Mouse (Mus musculus) megakaryocyte, adult 5-6 weeks (primary cell): ENCODE results near the gene Ermn. TPM values are rescaled to one million over a fixed set of nuclear protein-coding genes. Genes with fewer than 3 reads are reported as not detected.

Experiments used
- ATAC-seq: 2 replicates; pipeline ENCODE4 v1.8.0; 2016; ENCODE audit warnings: mild to moderate bottlenecking, inconsistent platforms; ENCODE audit not compliant: poor library complexity, severe bottlenecking
- total RNA-seq, 2 experiments: library from RNA; stranded (forward) in 1 of 2; stranded (reverse) in 1 of 2; fragments of 153-499, 151-499 nt in 1 of 2; fragments of 221-1000, 200-1000 nt in 1 of 2; gene quantifications; 2 replicates each; pipeline versions ENCODE4 v1.2.3 to v1.2.4; 2015 to 2017

The Ermn gene
- total RNA-seq (2015) (not detected in 2 replicates), total RNA-seq (2017) (not detected in 2 replicates)

DNA sequence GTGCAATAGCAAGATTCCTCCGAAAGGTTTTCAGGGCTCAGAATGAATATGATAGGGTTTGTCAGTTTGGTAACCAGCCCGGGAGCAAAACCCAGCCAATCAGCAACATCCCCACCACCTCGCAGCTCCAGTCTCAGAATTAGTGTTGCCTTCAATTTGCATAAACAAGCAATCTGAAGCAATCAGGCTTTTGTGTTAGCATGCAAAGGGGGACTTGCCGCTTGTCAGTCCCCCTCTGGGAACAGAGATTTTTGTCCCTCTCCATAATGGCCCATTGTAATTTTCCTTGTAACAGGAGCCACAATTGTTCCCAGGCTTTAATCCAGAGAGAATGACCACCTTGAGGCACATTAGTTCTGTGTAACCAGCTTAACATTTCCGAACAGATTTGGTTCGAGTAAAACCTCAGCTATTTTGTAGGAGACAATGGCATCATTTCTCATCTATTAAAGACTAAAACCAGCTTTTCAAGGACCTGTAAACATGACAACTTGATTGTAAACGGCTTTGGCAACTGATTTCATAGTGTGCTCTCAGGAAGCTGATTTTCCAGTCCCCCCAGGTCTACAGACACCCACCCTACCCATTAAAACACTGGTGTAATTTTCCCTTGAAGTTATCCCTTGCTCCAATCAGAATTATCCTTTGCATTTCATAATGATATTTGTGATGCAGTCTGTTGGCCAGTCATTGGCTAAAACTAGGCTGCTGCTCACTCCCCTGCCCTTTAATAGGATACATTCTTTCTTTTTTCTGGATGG, at the start of gene Ermn:
TSS of gene Ermn (minus strand) at position 44 of the 761 bp plus-strand sequence.
- ATAC-seq = no peak

DNA sequence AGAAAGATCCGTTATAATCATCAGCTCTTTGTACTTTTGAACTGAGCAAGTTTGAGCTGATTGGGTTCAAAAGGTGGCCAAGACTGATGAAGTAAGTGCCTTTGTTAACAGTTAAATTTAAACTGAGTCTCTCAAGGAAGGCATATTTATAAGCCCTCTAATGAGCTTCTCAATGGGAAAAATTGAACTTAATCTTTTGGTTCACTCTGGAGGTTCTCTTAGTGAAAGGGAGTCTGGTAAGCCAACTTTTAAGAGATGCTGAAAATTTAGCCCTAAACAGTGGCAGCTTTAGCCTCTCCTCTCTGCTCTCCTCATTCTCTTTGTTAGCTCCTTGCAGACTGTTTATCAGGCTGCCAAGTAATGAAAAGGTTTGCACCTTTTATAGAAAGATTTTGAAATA, 42.2 kb upstream of the Ermn start:
- no peak for ATAC-seq

DNA sequence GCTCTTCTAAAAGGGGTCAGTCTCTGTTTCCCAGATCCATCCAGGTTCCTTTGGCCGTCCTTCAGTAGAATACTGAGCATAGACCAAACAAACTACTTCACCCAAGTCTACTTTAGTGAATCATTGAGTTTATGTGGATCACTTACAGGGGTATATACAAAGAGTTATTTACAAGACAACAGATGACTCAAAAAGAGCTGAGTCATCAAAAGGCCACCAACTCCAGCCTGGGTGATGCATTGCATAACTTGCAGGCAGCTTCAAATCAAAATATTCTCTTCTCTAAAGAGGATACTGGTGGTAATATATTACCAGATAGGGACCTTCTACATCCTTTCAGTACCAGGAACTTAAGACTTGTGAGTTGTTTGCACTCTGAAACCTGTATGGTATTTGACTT, 33.8 kb upstream of the Ermn start:
- 0 out of 2 replicates have a peak, but pooled peaks have one; percentile 27 for ATAC-seq

DNA sequence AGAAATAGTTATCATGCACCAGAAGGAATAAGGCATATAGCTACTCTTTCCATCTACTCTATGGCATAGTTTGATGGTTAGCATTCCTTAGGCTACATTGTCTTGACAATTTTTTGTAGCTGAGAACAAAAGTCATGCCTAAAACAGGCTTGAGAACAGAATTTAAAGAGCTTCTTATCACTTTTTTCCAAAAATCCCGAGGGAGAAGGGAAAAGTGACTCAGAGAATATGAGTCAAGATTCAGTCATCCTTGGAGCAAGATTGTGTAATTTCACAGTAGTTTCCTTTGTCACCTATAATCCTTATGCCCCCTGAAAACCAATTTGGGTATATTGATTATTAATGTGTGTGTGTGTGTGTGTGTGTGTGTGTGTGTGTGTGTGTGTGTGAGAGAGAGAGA, 27.2 kb upstream of the Ermn start:
- ATAC-seq = no peak

DNA sequence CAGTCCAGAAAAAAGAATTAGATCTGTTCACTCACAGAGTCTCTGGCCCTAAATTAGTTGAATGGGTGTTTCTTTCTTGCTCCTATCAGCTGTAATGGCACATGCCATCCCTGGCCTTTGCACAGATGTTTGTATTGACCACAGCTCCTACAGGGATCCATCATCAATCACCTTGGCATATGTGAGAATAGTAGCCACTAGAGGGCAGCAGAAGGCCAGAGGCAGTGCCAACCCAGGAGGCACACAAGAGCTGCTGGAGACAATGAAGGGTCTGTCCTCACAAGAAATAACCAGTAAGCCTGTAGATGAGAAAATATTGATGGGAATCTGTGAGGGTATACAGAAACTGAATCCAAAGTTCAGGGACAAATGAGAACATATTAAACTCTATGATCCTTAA, 2.7 kb upstream of the Ermn start:
- peak; percentile 97 for ATAC-seq

DNA sequence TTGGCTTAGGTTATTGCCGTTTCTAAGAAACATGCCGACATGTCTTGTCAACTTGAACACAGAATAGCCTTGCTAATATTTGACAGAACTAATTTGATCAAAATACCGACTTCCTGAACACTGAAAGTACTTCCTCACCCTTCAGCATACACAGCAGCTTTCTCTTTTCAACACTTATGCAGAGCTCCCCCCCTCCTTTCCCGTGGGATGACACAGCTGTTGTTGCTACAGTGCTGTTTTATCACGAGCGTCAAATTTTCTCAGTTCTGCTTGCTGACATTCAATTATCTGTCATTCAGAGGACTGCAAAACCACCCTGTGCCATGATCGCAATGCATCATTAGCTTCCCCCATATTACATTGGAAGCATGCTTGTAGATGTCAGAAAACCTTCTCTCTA, 10.8 kb downstream of the Ermn start:
- ATAC-seq = peak; percentile 49; the same call in 1 of the 2 replicates

DNA sequence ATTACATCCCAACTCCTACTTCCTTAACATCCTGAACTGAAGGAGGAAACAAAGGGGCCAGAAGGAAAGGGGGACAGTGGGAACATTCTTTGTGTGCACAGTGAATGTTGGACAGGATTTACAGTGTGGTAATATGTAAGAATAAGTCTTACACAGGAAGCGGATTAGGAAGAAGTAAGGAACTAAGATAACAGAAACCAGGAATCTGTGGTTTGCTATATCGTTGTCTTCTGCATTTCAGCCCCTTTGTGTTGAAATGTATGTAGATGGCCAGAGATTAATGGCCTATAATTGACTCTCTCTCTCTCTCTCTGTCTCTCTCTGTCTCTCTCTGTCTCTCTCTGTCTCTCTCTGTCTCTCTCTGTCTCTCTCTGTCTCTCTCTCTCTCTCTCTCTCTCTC, 15.7 kb downstream of the Ermn start:
- ATAC-seq = peak; percentile 57

DNA sequence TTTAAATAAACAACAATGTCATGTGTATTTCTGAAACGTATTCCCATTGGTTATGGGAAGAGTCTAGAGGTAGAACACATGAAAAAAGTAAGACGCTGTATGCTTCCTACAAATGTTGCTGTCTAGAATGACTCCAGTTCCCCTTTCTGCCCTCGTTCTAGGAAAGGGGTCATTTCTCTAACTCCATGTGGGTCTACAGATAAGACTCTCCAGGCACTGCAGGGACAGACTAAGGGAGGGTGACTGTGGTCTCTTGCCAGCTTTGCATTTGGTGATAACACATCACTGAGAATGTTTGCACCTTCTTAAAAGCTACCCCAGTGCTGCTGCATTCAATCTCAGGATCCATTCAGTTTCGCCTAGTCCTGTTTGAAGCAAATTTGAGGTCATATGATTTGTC, 17.0 kb downstream of the Ermn start:
- peak; percentile 48 for ATAC-seq

DNA sequence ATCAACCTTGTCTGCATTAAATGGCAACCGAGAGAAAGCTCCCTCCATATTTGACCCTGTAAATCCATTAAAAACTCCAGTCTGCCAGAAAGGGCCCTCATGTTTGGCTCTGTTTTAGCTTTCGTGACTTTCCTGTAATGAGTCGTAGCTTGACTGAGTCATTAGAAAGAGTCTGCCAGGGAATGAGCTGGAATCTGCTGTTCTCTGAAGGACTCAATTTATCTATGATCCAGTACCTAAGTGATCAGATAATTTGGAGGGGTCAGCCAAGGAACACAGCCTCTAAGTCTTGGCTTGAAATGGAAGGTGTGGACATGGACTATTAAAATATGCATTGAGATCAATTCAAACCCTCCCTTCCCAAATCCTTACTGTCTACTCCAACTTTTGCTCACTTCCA, 21.2 kb downstream of the Ermn start:
- no peak for ATAC-seq

DNA sequence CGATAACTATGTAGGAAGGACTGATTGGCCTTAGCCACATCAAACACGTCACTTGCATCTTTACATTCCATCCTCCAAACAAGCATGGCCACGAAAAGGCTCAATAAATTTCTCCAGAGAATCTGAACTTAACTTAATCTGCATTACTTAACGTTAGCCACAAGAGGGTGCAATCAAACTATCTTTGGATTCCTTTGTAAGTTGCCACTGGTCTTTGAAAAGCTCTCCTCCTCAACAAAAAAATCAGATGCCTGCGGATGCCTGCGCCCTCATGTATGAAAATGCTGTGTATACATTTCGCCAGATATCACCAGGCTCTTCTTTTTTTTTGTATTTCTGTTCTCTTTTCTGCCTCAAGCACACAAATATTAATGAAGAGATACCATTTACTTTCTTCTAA, 23.3 kb downstream of the Ermn start:
- peak; percentile 69 for ATAC-seq

DNA sequence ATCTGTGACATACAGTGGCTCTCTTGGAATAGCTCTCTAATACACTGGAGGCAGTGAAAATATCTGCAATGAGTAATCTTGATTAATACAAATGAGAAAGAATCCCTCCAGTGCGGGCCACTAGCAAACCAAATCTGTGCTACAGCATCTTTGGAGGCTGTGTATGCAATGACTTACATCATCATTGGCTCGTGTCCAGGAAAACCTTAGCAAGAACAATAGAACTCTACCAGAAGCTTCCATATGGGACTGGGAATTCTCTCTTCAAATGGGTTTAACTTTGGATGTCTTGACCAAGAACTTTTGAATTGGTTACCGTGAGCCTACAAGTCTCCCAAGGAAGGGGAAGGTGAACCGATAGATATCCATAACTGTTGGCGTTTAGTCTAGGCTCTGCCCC, 25.9 kb downstream of the Ermn start:
- no peak for ATAC-seq

DNA sequence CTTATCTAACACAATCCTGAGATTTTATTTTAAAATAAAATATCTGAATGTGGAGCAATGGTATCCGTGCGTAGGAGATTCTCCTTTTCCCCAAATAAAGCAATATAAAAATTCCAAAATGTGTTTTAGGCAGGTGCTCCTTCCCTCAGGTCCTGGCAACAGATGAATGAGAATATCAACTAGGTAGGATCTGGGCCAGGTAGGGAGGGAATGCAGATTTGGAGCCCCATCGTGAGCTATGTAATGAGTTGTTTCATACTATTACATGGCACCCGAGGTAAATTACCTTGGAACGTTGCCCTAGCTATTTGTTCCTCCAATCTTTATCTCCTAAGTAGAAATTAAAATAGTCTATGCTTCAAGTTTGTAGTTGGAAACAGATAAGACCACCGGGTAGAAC, 29.1 kb downstream of the Ermn start:
- ATAC-seq = no peak

DNA sequence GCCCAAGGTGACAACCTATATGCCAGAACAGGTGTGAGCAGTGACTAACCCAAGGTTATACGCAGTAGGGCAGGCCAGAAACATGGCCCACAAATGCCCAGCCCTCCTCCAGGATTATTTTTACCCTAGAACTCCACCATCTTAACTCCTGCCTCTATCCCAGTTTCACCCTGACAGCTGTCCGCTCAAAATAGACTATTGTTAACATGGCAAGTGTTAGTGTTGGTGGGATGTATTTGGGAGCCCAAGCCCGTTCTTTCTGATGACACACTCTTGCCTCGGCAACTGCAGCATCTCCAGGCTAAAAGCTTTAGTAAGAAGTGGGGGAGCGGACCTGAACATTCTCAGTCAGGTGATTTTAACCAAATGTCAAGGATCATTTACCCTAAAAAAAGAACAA, 45.6 kb downstream of the Ermn start:
- no peak for ATAC-seq

DNA sequence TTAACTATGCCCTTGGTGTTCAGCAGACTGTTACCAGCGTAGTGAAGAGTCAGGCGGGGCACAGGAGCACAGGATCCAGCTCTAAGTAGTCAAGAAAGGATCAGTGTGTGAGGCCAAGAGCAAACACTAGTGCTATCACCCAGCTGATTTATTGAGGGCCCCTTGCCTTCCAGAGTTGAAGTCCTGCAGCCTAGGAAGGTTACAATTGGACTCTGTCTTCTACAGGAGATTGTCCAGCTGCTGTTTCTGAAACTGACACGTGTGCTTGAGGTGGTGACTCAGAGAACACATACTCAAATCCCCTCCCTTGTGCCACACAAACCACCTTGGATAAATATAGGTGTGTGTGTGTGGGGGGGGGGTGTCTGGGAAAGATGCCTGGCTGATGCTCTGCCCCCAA, 51.2 kb downstream of the Ermn start:
- no peak for ATAC-seq

DNA sequence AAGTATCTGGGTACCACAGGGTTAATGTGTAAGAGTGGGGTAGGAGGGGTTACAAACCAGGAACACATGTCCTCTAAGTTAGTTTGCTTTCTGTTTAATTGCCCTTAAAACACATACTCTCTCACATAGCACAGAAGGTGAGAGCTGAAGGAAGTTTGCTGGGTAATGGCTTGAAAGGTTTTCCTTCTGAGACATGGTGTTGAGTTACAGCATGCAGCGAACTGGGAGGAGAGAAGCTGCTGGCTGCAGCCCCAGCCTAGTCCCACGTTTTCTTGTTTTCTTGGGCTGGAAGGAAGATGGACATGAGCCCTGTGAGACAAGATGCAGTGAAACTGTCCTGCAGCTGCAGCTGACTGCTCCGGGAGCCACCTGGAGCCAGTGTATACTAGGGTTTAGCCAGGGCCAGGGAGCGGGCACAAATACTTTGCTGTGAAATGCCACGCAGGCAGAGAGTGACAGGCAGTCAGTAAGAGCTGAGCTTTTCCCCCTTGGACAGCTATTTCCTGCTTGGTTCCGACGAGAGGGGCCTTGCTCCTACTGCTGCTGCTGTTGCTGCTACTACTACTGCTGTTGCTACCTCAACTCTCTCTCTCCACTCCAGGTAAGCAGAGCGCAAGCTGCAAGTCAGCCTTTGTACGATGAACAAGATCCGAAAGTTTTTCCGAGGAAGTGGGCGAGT, 54.8 kb downstream of the Ermn start, which contains the start of gene Galnt5:
TSS of gene Galnt5 (plus strand) at position 133 of the 679 bp plus-strand sequence.
- ATAC-seq = no peak

Other genes with a start within 250 kb of the Ermn start
- gene Galnt5, start 55.0 kb downstream of the Ermn start, total RNA-seq (2015) = not detected in 2 replicates
- gene Galnt5, start 55.0 kb downstream of the Ermn start, total RNA-seq (2017) = not detected in 2 replicates
- 125 and 144 TPM in 2 replicates for gene Cytip, start 142.7 kb upstream of the Ermn start, total RNA-seq (2015)
- 285 and 325 TPM in 2 replicates for gene Cytip, start 142.7 kb upstream of the Ermn start, total RNA-seq (2017)